Comparison of ENCODE assay signal across 10 mouse cellular contexts in genomic region chr6:65075201-65075600, GRCm38 (mm10). TPM values are rescaled to one million over a fixed set of nuclear protein-coding genes. Genes with fewer than 3 reads are reported as not detected.
A peak's percentile ranks its signal among the peaks of the same experiment; 100 is the strongest.
DNase-seq lines count a peak whose midpoint lies in the region; ATAC-seq and TF ChIP-seq lines count a peak whose summit lies in the region.
"Had no signal": no experiment of that assay in that cellular context is flagged by ENCODE, and none has a peak within 500 bp of the region (broad histone marks: within the 10 kb centered on the region; RNA-seq: fewer than 3 reads in every experiment).

No protein-coding gene starts in this region.

- H3K27ac ChIP-seq in hindbrain, postnatal 0 days: no peak overlapping the region
- H3K27ac ChIP-seq in hindbrain, embryonic 14.5 days: no peak overlapping the region
- peak overlapping the region; percentile 39; the same call in 1 of the 2 replicates for H3K27ac ChIP-seq in ES-Bruce4 (ENCODE audit: insufficient read depth, low read length)
- H3K27ac ChIP-seq: intestine, embryonic 15.5 days; liver, embryonic 13.5 days had no signal

- no peak for TF ChIP-seq POLR2A in ES-Bruce4 (IDR thresholded peaks at IDR 0.05; ENCODE audit: insufficient read depth, low read length)

- no peak overlapping the region for H3K4me2 ChIP-seq in hindbrain, postnatal 0 days (ENCODE audit: low read depth, low read length)
- H3K4me2 ChIP-seq in hindbrain, embryonic 14.5 days (replicated peaks): no peak overlapping the region
- H3K4me2 ChIP-seq: intestine, embryonic 15.5 days; liver, embryonic 13.5 days had no signal

- TF ChIP-seq EP300 in ES-Bruce4 (IDR thresholded peaks at IDR 0.05; ENCODE audit: insufficient read depth, low read depth, low read length): no peak

- no peaks in the 10 kb centered on the region for H3K9me3 ChIP-seq in hindbrain, postnatal 0 days (ENCODE audit: low read length)
- no peaks in the 10 kb centered on the region for H3K9me3 ChIP-seq in hindbrain, embryonic 14.5 days (ENCODE audit: control insufficient read depth, low read length)
- H3K9me3 ChIP-seq in ES-Bruce4 (replicated peaks; ENCODE audit: control insufficient read depth, insufficient read depth, low read length, poor library complexity, severe bottlenecking): peaks cover 17% of the 10 kb centered on the region
- H3K9me3 ChIP-seq: intestine, embryonic 15.5 days; liver, embryonic 13.5 days had no signal

- 73% methylated on average over 2 of the region's 2 CpGs for WGBS in hindbrain, postnatal 0 days
- WGBS in hindbrain, embryonic 14.5 days: 86% methylated on average over 2 of the region's 2 CpGs

- no peaks in the 10 kb centered on the region for H3K27me3 ChIP-seq in hindbrain, postnatal 0 days (ENCODE audit: insufficient read depth, low read length)
- no peaks in the 10 kb centered on the region for H3K27me3 ChIP-seq in hindbrain, embryonic 14.5 days (ENCODE audit: control insufficient read depth, insufficient read depth, low read length)
- no peaks in the 10 kb centered on the region for H3K27me3 ChIP-seq in ES-Bruce4 (ENCODE audit: control insufficient read depth, insufficient read depth, low read length, poor library complexity, severe bottlenecking)
- H3K27me3 ChIP-seq: intestine, embryonic 15.5 days; liver, embryonic 13.5 days had no signal

- H3K4me1 ChIP-seq in hindbrain, postnatal 0 days (ENCODE audit: insufficient read depth, low read length): no peaks in the 10 kb centered on the region
- H3K4me1 ChIP-seq in hindbrain, embryonic 14.5 days (replicated peaks; ENCODE audit: control insufficient read depth, insufficient read depth, low read length): no peaks in the 10 kb centered on the region
- H3K4me1 ChIP-seq in ES-Bruce4 (ENCODE audit: control insufficient read depth, insufficient read depth, low read length): no peaks in the 10 kb centered on the region
- H3K4me1 ChIP-seq: intestine, embryonic 15.5 days; liver, embryonic 13.5 days had no signal

- DNase-seq in hindbrain, postnatal 0 days (ENCODE audit: low spot score): peak; percentile 4
- no peak for DNase-seq in hindbrain, embryonic 14.5 days (ENCODE audit: low spot score)
- DNase-seq in NIH3T3 (ENCODE audit: low read depth): peak; percentile 19
- DNase-seq in layer of hippocampus, adult 9-11 months: peak; percentile 13
- no peak for DNase-seq in embryo, embryonic 9.5 days (ENCODE audit: extremely low spot score)
- DNase-seq in kidney, adult 18-20 months: no peak
- DNase-seq: liver, embryonic 13.5 days had no signal

- no peak for TF ChIP-seq CTCF in hindbrain, postnatal 0 days (IDR thresholded peaks at IDR 0.05; ENCODE audit: low read depth)
- no peak for TF ChIP-seq CTCF in ES-Bruce4 (IDR thresholded peaks at IDR 0.05; ENCODE audit: low read depth, low read length)

- H3K9ac ChIP-seq in hindbrain, postnatal 0 days (replicated peaks; ENCODE audit: low read length): no peak overlapping the region
- H3K9ac ChIP-seq in hindbrain, embryonic 14.5 days: no peak overlapping the region
- no peak overlapping the region for H3K9ac ChIP-seq in ES-Bruce4 (ENCODE audit: low read depth, poor library complexity, severe bottlenecking)
- H3K9ac ChIP-seq: intestine, embryonic 15.5 days; liver, embryonic 13.5 days had no signal

- peaks cover 37% of the 10 kb centered on the region for H3K36me3 ChIP-seq in hindbrain, postnatal 0 days (ENCODE audit: insufficient read depth, low read length)
- H3K36me3 ChIP-seq in hindbrain, embryonic 14.5 days (replicated peaks; ENCODE audit: control insufficient read depth, insufficient read depth): peaks cover 78% of the 10 kb centered on the region
- peaks cover 64% of the 10 kb centered on the region for H3K36me3 ChIP-seq in ES-Bruce4 (ENCODE audit: control insufficient read depth, insufficient read depth, low read length, poor library complexity, severe bottlenecking)

- no peak overlapping the region for H3K4me3 ChIP-seq in hindbrain, postnatal 0 days (ENCODE audit: low read length)
- H3K4me3 ChIP-seq in hindbrain, embryonic 14.5 days (replicated peaks; ENCODE audit: low read length): no peak overlapping the region
- no peak overlapping the region for H3K4me3 ChIP-seq in ES-Bruce4 (ENCODE audit: low read depth, low read length)
- H3K4me3 ChIP-seq: intestine, embryonic 15.5 days; liver, embryonic 13.5 days; myocyte had no signal

- ATAC-seq in hindbrain, postnatal 0 days: no peak
- ATAC-seq in hindbrain, embryonic 14.5 days (ENCODE audit: low FRiP score): no peak
- ATAC-seq: intestine, embryonic 15.5 days had no signal

RNA-seq across cellular contexts. Expression of gene Smarcad1, which starts 32.8 kb away (rescaled TPM):
- total RNA-seq in hindbrain, postnatal 0 days (2014; rRNA removed): 36.1 and 43.2 TPM in 2 replicates
- 44.7 and 45.0 TPM in 2 replicates for polyA plus RNA-seq in hindbrain, postnatal 0 days (2015; fragmentation: Nextera tagmentation; extraction: Ambion mirVana)
- 69.4 and 79.2 TPM in 2 replicates for polyA plus RNA-seq in hindbrain, embryonic 14.5 days (2014; fragmentation: Nextera tagmentation; extraction: Ambion mirVana)
- 139 and 140 TPM in 2 replicates for polyA plus RNA-seq in ES-Bruce4 (2011; ENCODE audit: insufficient read depth, insufficient read length, low read depth, missing spikeins)

Comparison
In these comparisons a context has a peak if more than half of its experiments do, and no peak if none do; other contexts are left out.
1. DNase-seq: peak in hindbrain, postnatal 0 days (single experiment), NIH3T3 (single experiment) and layer of hippocampus, adult 9-11 months (single experiment); none in hindbrain, embryonic 14.5 days (single experiment), embryo, embryonic 9.5 days (single experiment) and kidney, adult 18-20 months (single experiment).